Mouse (Mus musculus) cerebellum, adult 2 months (tissue): ENCODE measurements around the gene Syne2. TPM values are rescaled to one million over a fixed set of nuclear protein-coding genes. Genes with fewer than 3 reads are reported as not detected.
A peak's percentile ranks its signal among the peaks of the same experiment; 100 is the strongest.

Experiments used
- DNase-seq, 2 experiments: peaks; one replicate each; pipeline ENCODE4 v3.0.0; 2021
- H3K27ac ChIP-seq: fragments of 200-500 bp; 2 replicates; pipeline ENCODE4 v1.5.1; 2012; ENCODE audit warnings: low read length, control low read depth, inconsistent platforms; ENCODE audit not compliant: insufficient read depth
- H3K27me3 ChIP-seq: fragments of 200-500 bp; 2 replicates; pipeline ENCODE4 v1.6.1; 2012; ENCODE audit warnings: inconsistent platforms, mild to moderate bottlenecking, low read length, moderate library complexity; ENCODE audit not compliant: control insufficient read depth, insufficient read depth
- H3K4me1 ChIP-seq: fragments of 200-500 bp; 2 replicates; pipeline ENCODE4 v1.6.1; 2011; ENCODE audit warnings: low read length; ENCODE audit not compliant: control insufficient read depth, insufficient read depth
- H3K4me3 ChIP-seq: fragments of 200-500 bp; replicated peaks from 2 replicates; pipeline ENCODE3; 2011; ENCODE audit warnings: mild to moderate bottlenecking, low read depth, low read length, control low read depth; ENCODE audit not compliant: insufficient read depth
- CTCF ChIP-seq: fragments of 200-500 bp; IDR thresholded peaks from 2 replicates; pipeline ENCODE4 v1.5.1; 2011; ENCODE audit warnings: low read depth, mild to moderate bottlenecking, control low read depth, low read length, moderate library complexity, borderline replicate concordance; ENCODE audit not compliant: insufficient read depth
- POLR2A ChIP-seq: fragments of 200-500 bp; IDR thresholded peaks from 2 replicates; pipeline ENCODE4 v1.6.1; 2011; ENCODE audit warnings: low read length, control low read depth, borderline replicate concordance; ENCODE audit not compliant: insufficient read depth
- WGBS: fragments of 180-500 bp; shearing (Covaris S2); methylation state at CpG from one replicate; pipeline ENCODE4 v1.1.7; 2018; 5-methylcytosine and 5-hydroxymethylcytosine counted together
- polyA plus RNA-seq: library from polyadenylated mRNA; depleted of rRNA; stranded (reverse); fragments of >200 nt; gene quantifications from 2 replicates; pipeline ENCODE4 v1.2.3, GENCODE M21; 2012

Syne2 gene
- polyA plus RNA-seq, 1 experiment, result 39.3 TPM

DNA sequence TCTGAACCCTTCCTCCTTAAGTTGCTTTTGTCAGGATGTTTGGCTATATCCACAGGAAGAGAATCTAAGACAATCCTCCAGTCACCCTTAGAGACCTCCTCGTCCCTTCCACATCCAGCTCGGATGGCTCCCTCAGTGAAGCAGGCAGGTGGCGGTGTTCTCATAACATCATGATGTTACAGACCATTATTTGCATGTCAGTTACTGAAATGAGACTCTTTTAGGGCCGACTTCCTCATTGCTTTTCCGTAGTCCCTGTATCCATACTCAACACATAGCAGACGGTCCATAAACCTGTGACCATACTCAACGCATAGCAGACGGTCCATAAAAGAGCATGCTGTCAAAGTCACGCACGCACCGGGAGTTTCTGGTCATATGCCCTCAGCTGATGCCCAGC lies 106.9 kb downstream of the Syne2 start:
- 94% methylated on average over 11 of the region's 11 CpGs for WGBS
- DNase-seq, result no peak
- no peaks in the 10 kb centered on the region for H3K27me3 ChIP-seq

DNA sequence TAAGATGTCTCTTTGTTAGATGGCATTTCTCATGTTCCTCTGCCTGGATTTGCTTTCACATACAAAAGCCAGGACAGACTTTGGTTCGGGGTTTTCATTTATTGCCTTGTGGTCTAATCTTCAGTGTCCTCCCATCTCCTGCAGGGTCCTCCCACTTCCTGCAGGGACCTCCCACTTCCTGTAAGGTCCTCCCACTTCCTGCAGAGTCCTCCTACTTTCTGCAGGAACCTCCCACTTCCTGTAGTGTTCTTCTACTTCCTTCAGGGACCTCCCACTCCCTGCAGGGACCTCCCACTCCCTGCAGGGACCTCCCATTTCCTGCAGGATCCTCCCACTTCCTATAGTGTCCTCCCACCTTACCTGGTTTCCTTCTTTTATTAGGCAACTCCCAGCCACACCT lies 109.7 kb downstream of the Syne2 start:
- TF ChIP-seq CTCF (no peak), POLR2A (no peak)
- no peaks in the 10 kb centered on the region for H3K27me3 ChIP-seq
- H3K27ac ChIP-seq, result no peak overlapping the region
- no peaks in the 10 kb centered on the region for H3K4me1 ChIP-seq
- H3K4me3 ChIP-seq, result no peak overlapping the region
- DNase-seq, result no peak
- WGBS, result 92% methylated on average over 1 of the region's 1 CpGs

More for the DNA sequence above, 106.9 kb downstream of the Syne2 start:
- TF ChIP-seq POLR2A, result no peak
- no peak for TF ChIP-seq CTCF
- no peak overlapping the region for H3K27ac ChIP-seq
- H3K4me3 ChIP-seq, result no peak overlapping the region
- H3K4me1 ChIP-seq, result no peaks in the 10 kb centered on the region

DNA sequence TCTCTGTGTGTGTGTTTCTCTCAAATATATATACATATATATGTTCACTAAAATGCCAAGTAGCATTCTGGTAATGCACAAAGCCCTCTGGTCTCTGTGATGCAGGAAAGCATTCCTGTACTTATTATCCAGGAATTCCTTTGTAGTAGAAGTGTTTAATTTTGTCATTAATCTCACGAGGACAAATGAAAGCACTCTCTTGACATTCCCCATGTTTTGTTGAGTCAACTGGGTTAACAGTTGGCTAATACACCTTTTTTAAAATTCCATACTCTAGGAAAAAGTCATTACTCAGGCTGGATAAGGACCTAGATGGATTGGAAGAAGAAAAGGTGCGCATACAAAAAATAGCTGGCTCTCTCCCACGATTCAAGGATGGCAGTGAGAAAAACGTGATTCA lies 115.6 kb downstream of the Syne2 start:
- Histone ChIP-seq H3K4me1 (no peaks in the 10 kb centered on the region), H3K27me3 (no peaks in the 10 kb centered on the region), H3K4me3 (no peak overlapping the region), H3K27ac (no peak overlapping the region)
- TF ChIP-seq CTCF, result no peak
- no peak for TF ChIP-seq POLR2A
- no peak for DNase-seq
- WGBS, result 91% methylated on average over 4 of the region's 4 CpGs

DNA sequence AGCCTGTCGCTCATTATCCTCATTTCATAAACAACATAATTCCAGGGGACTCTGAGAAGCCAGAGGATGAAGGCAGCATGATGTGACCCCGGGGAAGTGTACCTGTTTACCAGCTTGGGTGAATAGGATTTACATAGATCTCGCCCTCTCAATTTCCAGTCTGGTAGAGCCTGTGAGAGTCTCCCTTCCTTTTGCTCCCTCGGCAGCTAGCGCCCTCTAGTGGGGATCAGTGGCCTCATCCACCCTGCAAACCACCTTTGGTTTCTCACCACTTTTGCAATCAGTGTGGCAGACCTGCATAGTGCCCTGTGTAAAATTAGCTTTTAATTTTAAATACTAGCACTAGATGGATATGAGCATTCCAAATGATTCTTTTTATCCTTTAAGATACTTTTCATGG lies 133.4 kb downstream of the Syne2 start:
- Histone ChIP-seq H3K4me3 (no peak overlapping the region), H3K27ac (no peak overlapping the region), H3K27me3 (no peaks in the 10 kb centered on the region), H3K4me1 (no peaks in the 10 kb centered on the region)
- TF ChIP-seq POLR2A, result no peak
- TF ChIP-seq CTCF, result peak; percentile 70
- WGBS, result 70% methylated on average over 5 of the region's 5 CpGs
- DNase-seq, result peak; percentile 18 to 37

GRCm38 (mm10) chr12:75952011-75952410 lies 134.1 kb downstream of the Syne2 start:
- WGBS, result 97% methylated on average over 1 of the region's 1 CpGs
- Histone ChIP-seq H3K27ac (no peak overlapping the region), H3K27me3 (no peaks in the 10 kb centered on the region), H3K4me1 (no peaks in the 10 kb centered on the region), H3K4me3 (no peak overlapping the region)
- no peak for DNase-seq
- TF ChIP-seq CTCF, result no peak
- TF ChIP-seq POLR2A, result no peak

GRCm38 (mm10) chr12:75966441-75967195 lies 148.7 kb downstream of the Syne2 start:
- H3K4me1 ChIP-seq, result no peaks in the 10 kb centered on the region
- H3K4me3 ChIP-seq, result no peak overlapping the region
- DNase-seq, result no peak
- no peaks in the 10 kb centered on the region for H3K27me3 ChIP-seq
- TF ChIP-seq CTCF, result no peak
- TF ChIP-seq POLR2A, result no peak
- 93% methylated on average over 24 of the region's 24 CpGs for WGBS
- H3K27ac ChIP-seq, result no peak overlapping the region

DNA sequence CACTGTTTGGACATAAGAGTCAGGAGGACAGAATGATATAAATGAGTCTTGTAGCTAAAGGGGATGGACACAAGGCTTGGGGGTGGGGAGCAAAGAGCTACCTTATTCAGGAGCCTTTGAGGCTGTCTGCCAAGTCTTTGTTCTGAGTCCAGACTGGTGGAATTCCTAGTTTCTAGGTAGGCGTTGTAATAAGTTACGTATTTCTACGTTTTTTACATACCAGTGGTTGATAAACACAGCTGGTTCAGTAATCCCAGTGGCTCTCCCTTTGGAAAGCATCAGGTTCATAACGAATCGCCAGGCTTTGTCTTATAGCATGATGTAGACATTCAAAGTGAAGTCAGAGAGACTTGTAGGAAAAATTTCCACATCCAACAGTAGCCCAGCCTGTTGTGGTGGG lies 161.1 kb downstream of the Syne2 start:
- H3K4me1 ChIP-seq, result no peaks in the 10 kb centered on the region
- no peak for TF ChIP-seq POLR2A
- H3K4me3 ChIP-seq, result no peak overlapping the region
- no peak overlapping the region for H3K27ac ChIP-seq
- no peaks in the 10 kb centered on the region for H3K27me3 ChIP-seq
- 95% methylated on average over 5 of the region's 5 CpGs for WGBS
- DNase-seq, result no peak

DNA sequence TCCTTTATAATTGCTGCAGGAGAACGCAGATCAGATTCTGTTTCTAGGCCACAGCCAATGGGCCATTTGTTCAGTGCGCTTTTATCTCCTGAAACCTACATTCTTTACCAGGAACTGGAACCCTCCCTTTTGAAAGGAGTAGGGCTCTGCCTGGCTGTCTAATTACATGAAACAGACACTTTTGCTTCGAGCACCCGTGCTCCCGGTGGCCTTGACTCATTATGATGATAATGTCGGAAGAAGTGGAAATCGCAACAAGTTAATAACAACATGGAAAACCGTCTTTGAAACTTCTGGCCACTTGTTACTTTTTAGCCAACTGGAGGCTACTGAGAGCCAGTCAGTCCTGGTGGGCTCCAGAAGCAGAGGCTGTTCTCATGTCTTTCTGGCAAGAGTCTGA lies 165.4 kb downstream of the Syne2 start:
- TF ChIP-seq CTCF (no peak), POLR2A (no peak)
- no peak overlapping the region for H3K27ac ChIP-seq
- H3K4me3 ChIP-seq, result no peak overlapping the region
- no peaks in the 10 kb centered on the region for H3K4me1 ChIP-seq
- no peak for DNase-seq
- H3K27me3 ChIP-seq, result no peaks in the 10 kb centered on the region
- 87% methylated on average over 8 of the region's 8 CpGs for WGBS
